Mouse (Mus musculus): ENCODE data around the gene Tmem59. TPM values are rescaled to one million over a fixed set of nuclear protein-coding genes. Genes with fewer than 3 reads are reported as not detected.
A peak's percentile ranks its signal among the peaks of the same experiment; 100 is the strongest.

The Tmem59 gene
- polyA plus RNA-seq, 1 experiment from 2014 or later: 430 TPM

DNA sequence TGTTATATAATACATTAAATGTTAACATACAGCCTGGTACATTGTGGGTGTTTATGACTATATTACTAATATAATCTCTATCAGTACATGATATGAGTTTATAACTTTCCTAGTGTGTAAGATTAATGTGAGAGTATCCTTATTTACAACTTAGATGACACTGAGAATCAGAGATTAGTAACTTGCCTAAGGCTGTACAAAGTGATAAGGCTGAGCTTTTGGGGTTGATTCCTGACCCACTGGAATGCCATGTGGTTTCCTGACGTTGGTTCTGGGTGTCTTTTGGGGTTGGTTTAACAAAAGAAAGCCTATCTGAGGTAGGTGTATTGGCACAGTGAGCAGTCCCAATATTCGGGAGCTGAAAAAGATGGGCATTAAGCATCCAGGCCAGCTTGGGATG lies 4.6 kb downstream of the Tmem59 start:
- peaks cover 19% of the 10 kb centered on the region for H3K36me3 ChIP-seq
- no peak overlapping the region for H3K4me2 ChIP-seq (replicated peaks)
- H3K27me3 ChIP-seq: no peaks in the 10 kb centered on the region
- 46% methylated on average over 2 of the region's 2 CpGs for WGBS
- no peaks in the 10 kb centered on the region for H3K9me3 ChIP-seq
- peaks cover 46% of the 10 kb centered on the region for H3K4me1 ChIP-seq
- no peak overlapping the region for H3K9ac ChIP-seq
- H3K4me3 ChIP-seq: no peak overlapping the region
- H3K27ac ChIP-seq: no peak overlapping the region
- no peak for ATAC-seq (ENCODE audit: low FRiP score, low read depth)

DNA sequence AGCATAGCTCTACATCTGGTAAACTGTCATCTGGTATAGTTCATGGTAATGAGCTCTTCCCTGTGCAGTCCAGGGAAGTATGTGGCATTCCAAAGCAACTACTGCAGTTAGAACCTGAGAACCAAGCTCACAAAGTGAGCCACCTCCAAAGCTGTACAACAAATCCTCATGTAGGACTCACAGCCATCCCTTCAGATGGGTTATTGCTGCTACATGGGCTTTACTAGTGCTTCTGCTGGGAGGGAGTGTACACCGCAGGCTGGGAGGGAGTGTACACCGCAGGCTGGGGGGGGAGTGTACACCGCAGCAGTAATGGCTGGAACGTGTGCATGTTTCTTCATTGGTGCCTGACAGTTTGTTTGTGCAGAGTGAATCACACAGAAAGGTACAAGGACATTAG lies 5.0 kb downstream of the Tmem59 start:
- Histone ChIP-seq H3K27me3 (no peaks in the 10 kb centered on the region), H3K36me3 (peaks cover 23% of the 10 kb centered on the region), H3K4me2 (replicated peaks) (no peak overlapping the region), H3K9ac (no peak overlapping the region), H3K4me1 (peaks cover 46% of the 10 kb centered on the region), H3K4me3 (no peak overlapping the region), H3K27ac (no peak overlapping the region), H3K9me3 (no peaks in the 10 kb centered on the region)
- ATAC-seq (ENCODE audit: low FRiP score, low read depth): no peak
- WGBS: 84% methylated on average over 4 of the region's 4 CpGs

DNA sequence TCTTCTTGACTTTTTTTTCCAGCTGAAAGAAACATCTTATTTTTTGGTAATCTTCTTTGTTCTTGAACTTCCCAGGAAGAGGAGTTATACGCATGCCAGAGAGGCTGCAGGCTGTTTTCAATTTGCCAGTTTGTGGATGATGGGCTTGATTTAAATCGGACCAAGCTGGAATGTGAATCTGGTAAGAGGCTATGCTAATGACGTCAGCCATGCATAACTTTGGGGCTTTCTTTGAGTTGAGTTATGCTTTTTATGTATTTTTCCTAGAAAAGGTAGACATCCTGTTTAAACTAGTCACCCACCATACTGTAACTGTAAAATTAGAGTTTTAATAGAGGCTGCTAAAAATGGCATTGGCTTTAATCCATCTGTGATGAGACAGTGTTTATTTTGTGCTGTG lies 7.5 kb downstream of the Tmem59 start:
- Histone ChIP-seq H3K9ac (no peak overlapping the region), H3K36me3 (peaks cover 46% of the 10 kb centered on the region), H3K27me3 (no peaks in the 10 kb centered on the region), H3K4me3 (no peak overlapping the region), H3K4me2 (replicated peaks) (no peak overlapping the region), H3K9me3 (no peaks in the 10 kb centered on the region), H3K27ac (peak overlapping the region; percentile 48; the same call in 1 of the 2 replicates), H3K4me1 (peaks cover 34% of the 10 kb centered on the region)
- 21% methylated on average over 3 of the region's 3 CpGs for WGBS
- ATAC-seq (ENCODE audit: low FRiP score, low read depth): 0 out of 2 replicates have a peak, but pooled peaks have one; percentile 32

DNA sequence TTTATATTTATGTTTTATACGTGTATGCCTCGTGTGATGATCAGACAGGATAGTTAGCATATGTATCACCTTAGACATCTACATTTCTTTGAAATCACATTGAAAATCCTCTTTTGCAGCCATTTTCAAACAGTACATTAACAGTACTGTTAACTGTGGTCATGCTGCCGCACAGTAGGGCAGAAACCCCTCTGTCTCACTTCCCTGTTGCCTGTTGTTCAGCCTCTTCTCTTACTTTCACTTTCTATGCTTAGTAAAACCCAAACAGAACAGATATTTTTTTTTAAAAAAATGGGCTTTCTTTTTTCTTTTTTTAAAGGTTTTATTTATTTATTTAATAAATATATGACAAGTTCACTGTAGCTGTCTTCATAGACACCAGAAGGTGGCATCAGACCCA lies 15.6 kb downstream of the Tmem59 start:
- no peaks in the 10 kb centered on the region for H3K27me3 ChIP-seq
- no peak for ATAC-seq (ENCODE audit: low FRiP score, low read depth)
- no peak overlapping the region for H3K9ac ChIP-seq
- H3K9me3 ChIP-seq: no peaks in the 10 kb centered on the region
- H3K27ac ChIP-seq: no peak overlapping the region
- no peak overlapping the region for H3K4me2 ChIP-seq (replicated peaks)
- H3K4me1 ChIP-seq: no peaks in the 10 kb centered on the region
- no peak overlapping the region for H3K4me3 ChIP-seq
- WGBS: 94% methylated on average over 3 of the region's 3 CpGs
- peaks cover 83% of the 10 kb centered on the region for H3K36me3 ChIP-seq

DNA sequence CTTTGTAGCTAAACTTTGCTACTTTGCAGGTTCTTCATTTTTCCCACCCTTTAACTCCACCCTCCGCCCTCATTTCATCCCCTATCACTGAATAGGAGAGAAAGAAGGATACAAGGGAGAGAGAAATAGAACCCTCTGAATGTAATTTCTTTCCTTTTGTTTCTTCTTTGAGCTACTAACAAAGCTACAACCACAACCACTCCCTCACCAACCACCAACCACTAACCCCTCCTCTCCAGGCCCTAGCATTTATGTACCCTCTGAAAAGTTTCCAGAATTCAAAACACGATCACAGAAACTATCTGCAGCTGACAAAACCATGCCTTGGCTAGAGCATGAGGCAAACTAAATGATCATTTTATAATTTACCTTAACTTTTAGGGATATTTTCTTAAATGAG lies 18.3 kb downstream of the Tmem59 start:
- H3K27me3 ChIP-seq: no peaks in the 10 kb centered on the region
- no peak overlapping the region for H3K9ac ChIP-seq
- peaks cover 86% of the 10 kb centered on the region for H3K36me3 ChIP-seq
- no peak overlapping the region for H3K4me3 ChIP-seq
- no peak overlapping the region for H3K27ac ChIP-seq
- no peaks in the 10 kb centered on the region for H3K4me1 ChIP-seq
- H3K9me3 ChIP-seq: no peaks in the 10 kb centered on the region
- no peak for ATAC-seq (ENCODE audit: low FRiP score, low read depth)
- no peak overlapping the region for H3K4me2 ChIP-seq (replicated peaks)
- 85% methylated on average over 2 of the region's 2 CpGs for WGBS

DNA sequence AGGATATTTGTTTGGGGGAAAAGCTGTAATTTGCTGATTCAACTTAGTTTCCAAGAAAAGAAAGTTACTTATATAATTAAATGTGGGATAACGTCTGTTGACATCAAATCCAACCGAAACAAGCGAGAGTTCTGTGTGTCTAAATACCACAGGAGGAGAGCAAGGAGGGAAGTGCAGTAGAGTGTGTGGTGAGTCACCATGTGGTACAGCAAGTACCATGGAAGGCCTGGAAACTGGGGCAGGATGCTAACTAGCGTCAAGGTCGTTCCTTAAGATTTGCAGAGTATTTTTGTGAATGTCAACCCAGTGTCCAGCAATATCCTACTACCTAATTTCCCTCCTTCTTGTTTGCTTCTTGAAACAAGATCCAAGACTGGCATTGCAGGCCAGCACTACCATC lies 19.9 kb downstream of the Tmem59 start:
- H3K27me3 ChIP-seq: no peaks in the 10 kb centered on the region
- H3K9ac ChIP-seq: no peak overlapping the region
- ATAC-seq (ENCODE audit: low FRiP score, low read depth): no peak
- 91% methylated on average over 5 of the region's 5 CpGs for WGBS
- H3K27ac ChIP-seq: no peak overlapping the region
- no peak overlapping the region for H3K4me2 ChIP-seq (replicated peaks)
- H3K4me3 ChIP-seq: no peak overlapping the region
- H3K9me3 ChIP-seq: no peaks in the 10 kb centered on the region
- peaks cover 90% of the 10 kb centered on the region for H3K36me3 ChIP-seq
- no peaks in the 10 kb centered on the region for H3K4me1 ChIP-seq

DNA sequence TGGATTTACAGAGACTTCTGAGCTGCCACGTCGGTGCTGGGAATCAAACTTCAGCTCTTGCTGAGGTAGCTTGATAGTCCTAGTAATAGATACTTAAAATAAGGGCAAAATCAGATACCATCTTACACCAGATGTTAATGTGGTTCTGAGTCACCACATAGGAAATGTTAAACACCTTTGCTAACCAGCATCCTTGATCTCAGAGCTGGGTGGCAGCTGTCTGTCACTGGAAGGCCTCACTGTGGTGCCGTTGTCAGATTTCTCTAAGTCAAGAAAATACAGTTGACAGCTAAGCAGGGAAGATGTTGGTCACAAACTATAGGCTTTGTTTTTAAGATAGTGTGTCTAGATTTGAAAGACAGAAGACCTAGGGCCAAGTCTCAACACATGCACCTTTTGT lies 23.6 kb downstream of the Tmem59 start:
- no peak overlapping the region for H3K4me3 ChIP-seq
- no peaks in the 10 kb centered on the region for H3K27me3 ChIP-seq
- H3K9ac ChIP-seq: no peak overlapping the region
- H3K27ac ChIP-seq: no peak overlapping the region
- H3K4me2 ChIP-seq (replicated peaks): no peak overlapping the region
- WGBS: 96% methylated on average over 3 of the region's 3 CpGs
- H3K36me3 ChIP-seq: peaks cover 95% of the 10 kb centered on the region
- no peak for ATAC-seq (ENCODE audit: low FRiP score, low read depth)
- H3K9me3 ChIP-seq: no peaks in the 10 kb centered on the region
- no peaks in the 10 kb centered on the region for H3K4me1 ChIP-seq

DNA sequence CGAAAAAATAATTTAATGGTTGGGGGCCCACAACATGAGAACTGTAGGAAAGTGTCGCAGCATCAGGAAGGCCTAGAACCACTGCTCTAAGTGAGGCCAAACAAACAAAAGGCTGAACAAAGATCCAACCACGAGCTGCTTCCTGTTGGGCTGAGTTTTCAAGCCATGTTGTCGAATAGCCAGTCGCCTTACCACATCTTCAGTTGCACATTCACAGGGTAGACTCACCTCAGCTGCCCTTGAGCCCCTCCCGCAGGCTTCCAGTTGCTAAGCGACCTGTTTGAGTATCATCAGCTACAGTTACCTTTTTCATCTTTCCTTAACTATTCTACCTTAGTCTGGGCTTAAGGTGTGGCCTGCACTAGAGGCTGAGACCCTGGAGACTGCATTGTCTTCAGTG lies 24.8 kb downstream of the Tmem59 start:
- no peak for ATAC-seq (ENCODE audit: low FRiP score, low read depth)
- Histone ChIP-seq H3K9ac (no peak overlapping the region), H3K27me3 (no peaks in the 10 kb centered on the region), H3K4me1 (no peaks in the 10 kb centered on the region), H3K36me3 (peaks cover 94% of the 10 kb centered on the region), H3K9me3 (no peaks in the 10 kb centered on the region), H3K4me3 (no peak overlapping the region), H3K27ac (no peak overlapping the region), H3K4me2 (replicated peaks) (no peak overlapping the region)
- WGBS: 89% methylated on average over 7 of the region's 7 CpGs

DNA sequence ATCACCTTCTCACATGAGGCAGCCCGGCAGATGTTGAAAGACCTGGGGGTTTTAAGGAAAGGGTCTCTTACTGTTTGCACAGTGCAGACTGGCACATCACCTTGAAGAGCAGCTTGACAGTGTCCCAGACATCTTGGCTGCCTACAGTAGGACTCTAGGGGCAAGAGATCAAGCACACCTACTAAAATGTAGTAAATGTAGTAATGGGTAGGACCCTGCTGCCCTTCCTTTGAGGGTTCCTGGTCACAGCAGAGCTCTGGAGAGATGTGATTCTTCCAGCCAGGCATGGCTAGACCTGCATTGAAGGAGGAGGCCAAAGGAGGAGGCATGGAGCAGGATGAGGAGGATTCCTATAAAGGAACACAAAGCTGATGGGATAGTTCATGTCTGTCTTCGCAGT lies 28.8 kb downstream of the Tmem59 start:
- peaks cover 58% of the 10 kb centered on the region for H3K36me3 ChIP-seq
- no peak overlapping the region for H3K4me2 ChIP-seq (replicated peaks)
- H3K9me3 ChIP-seq: no peaks in the 10 kb centered on the region
- no peak overlapping the region for H3K9ac ChIP-seq
- no peak overlapping the region for H3K4me3 ChIP-seq
- ATAC-seq (ENCODE audit: low FRiP score, low read depth): no peak
- H3K4me1 ChIP-seq: no peaks in the 10 kb centered on the region
- 91% methylated on average over 2 of the region's 2 CpGs for WGBS
- no peak overlapping the region for H3K27ac ChIP-seq
- no peaks in the 10 kb centered on the region for H3K27me3 ChIP-seq

DNA sequence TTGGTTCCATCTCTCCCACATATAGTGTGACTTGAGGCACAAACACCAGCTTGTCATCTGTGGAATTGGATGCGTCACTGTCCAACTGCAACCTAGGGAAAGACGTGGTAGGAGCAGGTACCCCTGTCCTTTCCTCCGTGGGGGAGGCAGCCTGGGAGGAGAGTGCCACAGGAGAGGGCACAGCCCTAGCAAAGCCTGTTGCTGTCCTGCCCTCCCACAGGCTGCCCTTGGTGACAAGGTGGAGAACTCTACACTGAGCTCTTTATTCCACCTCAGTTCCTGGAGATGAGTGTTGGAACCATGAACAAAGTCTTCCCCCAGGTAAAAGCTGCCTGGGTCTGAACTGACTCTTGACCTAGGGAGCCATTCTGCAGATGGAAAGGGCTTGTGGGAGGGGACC lies 30.7 kb downstream of the Tmem59 start, which contains the start of gene Ldlrad1:
TSS of gene Ldlrad1 (plus strand) at position 301 of the 400 bp plus-strand sequence.
- no peak within 1 kb of the TSS for H3K27ac ChIP-seq
- H3K9me3 ChIP-seq: no peaks in the 10 kb centered on the region
- H3K4me3 ChIP-seq: no peak within 1 kb of the TSS
- no peak within 1 kb of the TSS for H3K4me2 ChIP-seq (replicated peaks)
- no peaks in the 10 kb centered on the region for H3K27me3 ChIP-seq
- ATAC-seq (ENCODE audit: low FRiP score, low read depth): no peak
- H3K4me1 ChIP-seq: peaks cover 6% of the 10 kb centered on the region; the same call in 1 of the 2 replicates
- WGBS: 89% methylated on average over 3 of the region's 3 CpGs
- H3K36me3 ChIP-seq: peaks cover 39% of the 10 kb centered on the region
- H3K9ac ChIP-seq: no peak within 1 kb of the TSS

DNA sequence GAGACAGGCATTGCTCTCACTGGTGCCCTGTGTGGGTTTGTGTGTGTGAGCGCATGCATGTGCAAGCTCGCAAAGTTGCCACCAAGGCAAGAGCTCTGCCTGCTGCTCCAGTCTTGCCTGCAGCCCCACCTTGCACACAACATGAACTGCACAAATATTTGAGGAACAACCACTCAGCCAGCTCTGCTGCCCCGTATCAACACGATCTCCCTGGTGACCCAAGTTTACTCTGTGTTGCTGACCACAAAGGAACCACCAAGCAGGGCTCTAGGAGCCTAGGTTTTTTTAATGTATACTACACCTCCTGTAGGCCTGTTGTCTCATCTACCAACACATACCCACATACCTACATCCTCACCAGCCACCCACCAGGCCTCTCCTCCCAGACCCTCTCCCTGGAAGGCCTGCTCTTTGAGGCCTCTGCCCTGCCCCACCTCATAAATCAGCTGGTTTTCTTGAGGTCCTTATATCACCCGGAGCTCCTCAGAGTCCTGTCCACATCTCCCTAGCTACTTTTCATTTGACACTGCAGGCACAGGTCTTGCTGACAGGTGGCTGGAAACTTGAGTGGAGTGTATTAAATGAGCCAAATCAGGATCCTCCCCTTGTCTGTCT lies 32.4 kb downstream of the Tmem59 start:
- ATAC-seq (ENCODE audit: low FRiP score, low read depth): no peak
- H3K9ac ChIP-seq: no peak overlapping the region
- H3K4me3 ChIP-seq: no peak overlapping the region
- 63% methylated on average over 5 of the region's 5 CpGs for WGBS
- H3K36me3 ChIP-seq: peaks cover 22% of the 10 kb centered on the region
- peaks cover 6% of the 10 kb centered on the region; the same call in 1 of the 2 replicates for H3K4me1 ChIP-seq
- no peaks in the 10 kb centered on the region for H3K27me3 ChIP-seq
- H3K9me3 ChIP-seq: no peaks in the 10 kb centered on the region
- H3K4me2 ChIP-seq (replicated peaks): no peak overlapping the region
- no peak overlapping the region for H3K27ac ChIP-seq

DNA sequence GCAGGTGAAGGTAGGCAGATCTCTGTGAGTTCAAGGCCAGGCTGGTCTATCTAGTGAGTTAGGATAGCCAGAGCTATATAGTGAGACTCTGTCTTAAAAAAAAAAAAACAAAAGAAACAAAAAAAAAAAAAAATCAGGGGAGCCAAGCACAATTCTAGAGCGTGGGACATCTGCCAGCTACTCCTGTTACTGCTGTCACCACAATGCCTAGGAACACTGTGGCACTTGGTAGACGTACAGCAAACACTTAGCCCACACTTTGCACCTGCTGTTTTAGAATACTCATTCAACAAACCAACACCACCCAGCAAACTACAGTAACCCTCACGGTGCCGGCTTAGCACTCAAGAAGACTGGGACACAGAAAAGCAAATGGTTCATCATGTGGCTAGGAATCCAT lies 33.3 kb downstream of the Tmem59 start:
- Histone ChIP-seq H3K9ac (no peak overlapping the region), H3K4me1 (peaks cover 6% of the 10 kb centered on the region; the same call in 1 of the 2 replicates), H3K4me2 (replicated peaks) (no peak overlapping the region), H3K36me3 (peaks cover 14% of the 10 kb centered on the region), H3K9me3 (no peaks in the 10 kb centered on the region), H3K4me3 (no peak overlapping the region), H3K27me3 (no peaks in the 10 kb centered on the region), H3K27ac (no peak overlapping the region)
- WGBS: 85% methylated on average over 4 of the region's 4 CpGs
- no peak for ATAC-seq (ENCODE audit: low FRiP score, low read depth)

DNA sequence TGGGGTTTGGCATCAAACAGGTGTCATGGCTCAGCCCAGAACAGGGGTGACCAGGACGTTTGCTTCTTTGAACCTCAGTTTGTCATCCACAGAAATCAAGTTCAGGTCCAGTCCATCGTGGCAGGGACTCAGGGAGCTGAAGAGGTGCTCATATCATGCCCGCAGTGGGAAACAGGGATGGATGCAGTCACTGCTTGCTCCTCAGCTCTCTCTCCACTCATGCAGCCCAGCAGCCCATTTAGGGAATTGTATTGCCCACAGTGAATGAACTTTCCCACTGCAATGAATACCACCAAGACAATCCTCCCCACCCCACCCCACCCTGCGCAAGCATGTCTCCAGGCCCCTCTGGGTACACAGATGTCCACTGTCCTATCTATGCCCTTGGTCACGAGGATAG lies 33.7 kb downstream of the Tmem59 start:
- no peaks in the 10 kb centered on the region for H3K27me3 ChIP-seq
- H3K27ac ChIP-seq: no peak overlapping the region
- no peaks in the 10 kb centered on the region for H3K9me3 ChIP-seq
- H3K9ac ChIP-seq: no peak overlapping the region
- WGBS: 85% methylated on average over 5 of the region's 5 CpGs
- H3K4me2 ChIP-seq (replicated peaks): no peak overlapping the region
- H3K36me3 ChIP-seq: peaks cover 9% of the 10 kb centered on the region
- ATAC-seq (ENCODE audit: low FRiP score, low read depth): no peak
- H3K4me1 ChIP-seq: peaks cover 6% of the 10 kb centered on the region; the same call in 1 of the 2 replicates
- H3K4me3 ChIP-seq: no peak overlapping the region
